Mouse (Mus musculus) adrenal gland, postnatal 36 days (tissue): ENCODE measurements around the gene Hrct1. TPM values are rescaled to one million over a fixed set of nuclear protein-coding genes. Genes with fewer than 3 reads are reported as not detected.

Source experiments
- DNase-seq, 2 experiments: peaks; one replicate each; pipeline ENCODE4 v3.0.0; 2021; ENCODE audit warnings: mixed read lengths in 1 of 2
- total RNA-seq, 2 experiments: library from RNA; stranded (reverse); gene quantifications; 2 replicates each; pipeline ENCODE4 v1.2.3; 2021

The Hrct1 gene
- total RNA-seq, 2 experiments from 2014 or later, result 2.3 to 3.9 TPM

- peak; percentile 19 to 42 for DNase-seq
Measured at GRCm38 (mm10) chr4:43727718-43728575, 959 bp downstream of the Hrct1 start.

DNA sequence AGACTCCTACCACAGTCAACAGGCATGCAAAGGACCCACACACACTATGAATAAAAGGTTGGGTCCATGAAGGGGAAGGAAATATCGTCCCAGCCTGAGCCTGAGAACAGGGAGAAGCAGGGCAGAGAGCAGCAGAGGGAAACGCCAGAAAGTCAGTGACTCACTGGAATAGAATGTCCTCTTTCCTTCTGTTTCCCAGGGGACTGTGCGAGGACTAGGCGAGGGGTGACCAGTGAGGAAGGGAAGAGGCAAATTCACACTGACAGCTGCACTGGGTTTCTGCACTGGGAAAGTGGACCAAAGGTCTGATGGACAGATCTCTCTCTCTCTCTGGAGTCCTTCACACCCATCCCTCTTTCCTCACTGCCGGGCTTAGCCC, 1.6 kb downstream of the Hrct1 start:
- DNase-seq, result peak; percentile 62 to 75

DNA sequence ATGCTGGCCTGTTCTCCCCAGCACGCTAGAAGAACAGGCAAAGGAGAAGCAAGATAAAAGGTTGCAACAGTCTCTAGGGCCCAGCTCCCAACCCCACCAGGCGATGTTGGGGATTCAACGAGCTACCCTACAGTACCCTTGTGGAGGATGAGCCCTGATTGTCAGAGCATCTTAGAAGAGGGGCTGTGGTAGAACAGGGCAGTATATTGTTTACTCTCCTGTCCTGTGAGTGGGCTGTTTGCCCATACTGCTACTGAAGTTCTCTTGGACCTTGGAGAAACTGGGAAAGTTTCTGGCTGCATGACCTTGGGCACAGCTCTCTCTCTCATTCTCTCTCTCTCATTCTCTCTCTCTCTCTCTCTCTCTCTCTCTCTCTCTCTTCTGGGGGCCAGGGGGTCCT, 2.1 kb downstream of the Hrct1 start:
- DNase-seq, result no peak

GRCm38 (mm10) chr4:43729794-43730550, 3.0 kb downstream of the Hrct1 start, which contains the start of gene Spaar:
Gene Spaar (plus strand): TSS chr4:43730034.
- DNase-seq, result peak; percentile 32 to 52

- DNase-seq, result no peak
Measured at GRCm38 (mm10) chr4:43730750-43731297, 3.8 kb downstream of the Hrct1 start.

- DNase-seq, result no peak
Measured at GRCm38 (mm10) chr4:43732171-43732570, 5.2 kb downstream of the Hrct1 start.

- no peak for DNase-seq
Measured at GRCm38 (mm10) chr4:43733186-43733585, 6.2 kb downstream of the Hrct1 start.

- DNase-seq, result no peak
Measured at GRCm38 (mm10) chr4:43737144-43737543, 10.2 kb downstream of the Hrct1 start.

GRCm38 (mm10) chr4:43738989-43739674, 12.1 kb downstream of the Hrct1 start:
- no peak for DNase-seq

DNA sequence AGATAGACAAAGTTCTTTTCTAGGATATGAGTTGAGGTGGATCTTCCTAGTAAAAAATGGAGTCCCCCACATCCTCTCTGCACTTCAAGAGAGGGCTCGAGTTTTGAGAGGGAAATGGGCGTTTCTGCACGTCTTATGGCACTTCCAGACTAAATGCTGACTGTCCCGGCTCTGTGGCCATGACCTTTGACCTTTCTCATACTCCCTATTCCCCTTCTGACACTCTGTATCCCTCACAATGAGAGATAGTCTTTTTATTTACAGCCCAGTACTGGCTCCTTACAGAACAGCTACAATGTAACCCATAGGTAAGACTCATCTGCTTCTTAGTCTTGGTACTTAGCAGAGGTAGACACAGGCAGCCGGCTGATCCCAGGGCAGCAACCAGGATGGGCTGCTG, 14.5 kb downstream of the Hrct1 start:
- no peak for DNase-seq

DNA sequence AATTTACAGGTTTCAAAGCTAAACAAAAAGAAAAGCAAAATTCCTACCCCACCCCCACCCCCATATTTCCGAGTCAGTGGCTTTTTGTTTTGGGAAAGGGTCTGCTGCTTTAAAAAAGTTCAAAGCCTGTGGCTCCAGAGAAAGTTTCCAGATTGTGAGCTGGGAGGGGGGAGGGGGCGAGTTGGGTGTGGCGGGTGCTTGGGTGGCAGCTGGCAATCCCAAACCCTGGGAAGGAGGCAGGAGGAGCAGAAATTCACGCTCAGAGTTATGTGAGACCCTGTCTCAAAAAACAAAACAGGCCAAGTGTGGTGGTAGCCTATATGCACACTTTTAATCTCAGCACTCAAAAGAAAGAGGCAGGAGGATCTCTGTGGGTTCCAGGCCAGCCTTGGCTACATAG, 15.6 kb downstream of the Hrct1 start:
- DNase-seq, result no peak

GRCm38 (mm10) chr4:43743099-43743498, 16.1 kb downstream of the Hrct1 start:
- no peak for DNase-seq

DNA sequence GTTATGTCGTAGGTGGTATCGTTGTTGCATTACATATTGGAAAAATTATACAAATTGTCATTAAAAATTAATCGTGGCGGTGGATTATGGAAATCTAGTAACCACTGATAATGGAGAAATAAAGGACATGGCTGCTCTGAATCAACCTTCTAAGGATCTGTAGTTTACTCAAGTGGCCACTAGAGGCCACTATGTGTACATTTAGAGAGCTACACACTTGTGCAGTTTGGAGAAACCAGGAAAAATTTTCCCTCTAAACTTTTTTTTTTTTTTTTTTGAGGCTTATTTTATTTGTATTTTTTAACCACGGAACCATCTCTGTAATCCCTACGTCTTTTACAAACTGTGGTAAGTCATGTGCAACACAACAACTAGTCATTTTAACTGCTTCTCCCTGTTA, 18.2 kb downstream of the Hrct1 start:
- DNase-seq, result peak in 1 of 2 experiments; percentile 22

DNA sequence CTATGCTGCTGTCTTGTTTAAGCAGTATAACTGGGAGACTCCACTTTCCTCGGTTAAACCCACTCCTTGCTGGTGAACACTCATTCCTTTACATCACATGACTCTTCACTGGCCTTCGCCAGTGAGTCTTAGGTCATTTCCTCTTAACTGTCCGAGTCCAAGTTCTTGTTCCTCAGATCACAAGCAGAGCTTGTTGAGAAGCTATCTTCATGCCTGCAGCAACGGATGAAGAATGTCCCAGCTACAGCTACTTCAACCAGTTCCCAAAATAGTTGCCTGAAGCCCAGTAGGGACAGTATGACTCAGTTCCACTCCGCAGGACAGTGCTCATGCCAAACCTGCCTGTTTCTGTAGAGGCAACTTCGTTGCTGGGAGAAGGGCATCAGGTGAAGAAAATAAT, 30.2 kb downstream of the Hrct1 start:
- DNase-seq, result no peak

- DNase-seq, result no peak
Measured at GRCm38 (mm10) chr4:43759571-43760418, 32.8 kb downstream of the Hrct1 start.

DNA sequence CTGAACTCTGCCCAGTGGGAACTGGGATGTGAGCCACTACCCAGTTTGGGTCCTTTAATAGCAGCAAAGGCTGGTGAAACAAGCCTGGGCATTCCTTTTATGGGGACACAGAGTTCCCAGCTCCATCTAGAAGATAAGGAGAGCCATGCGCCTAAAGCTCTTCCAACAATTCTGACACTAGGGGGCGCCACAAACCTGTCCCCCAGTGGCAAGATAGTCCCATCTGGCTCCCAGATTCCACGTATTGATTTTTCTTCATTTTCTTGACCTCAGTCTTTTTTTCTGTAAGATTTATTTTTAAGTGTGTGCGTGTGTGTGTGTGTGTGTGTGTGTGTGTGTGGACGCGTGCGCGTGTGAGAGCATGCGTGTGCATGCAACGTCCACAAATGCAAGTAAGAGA, 33.5 kb downstream of the Hrct1 start:
- peak; percentile 56 to 73 for DNase-seq

- DNase-seq, result no peak
Measured at GRCm38 (mm10) chr4:43761336-43761735, 34.3 kb downstream of the Hrct1 start.

DNA sequence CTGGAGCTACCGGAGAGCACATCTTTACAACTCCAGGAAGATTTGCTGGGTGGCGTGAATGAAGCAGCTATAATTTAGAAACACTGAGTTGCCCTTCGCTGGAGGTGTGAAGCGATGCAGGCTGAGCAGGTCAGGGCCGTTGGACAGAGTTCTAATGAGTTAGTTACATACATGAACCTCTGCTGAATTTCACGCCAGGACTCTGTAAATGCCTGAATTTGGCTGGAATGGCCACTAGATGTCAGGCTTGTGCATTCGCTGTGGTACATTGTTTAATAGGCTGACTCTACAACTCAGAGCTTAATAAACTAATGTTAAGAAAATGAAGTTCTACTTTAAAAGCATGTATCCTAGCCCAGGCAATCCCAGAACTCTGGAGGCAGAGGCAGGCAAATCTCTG, 36.4 kb downstream of the Hrct1 start:
- DNase-seq, result peak; percentile 55 to 66

- no peak for DNase-seq
Measured at GRCm38 (mm10) chr4:43768341-43768740, 41.4 kb downstream of the Hrct1 start.

DNA sequence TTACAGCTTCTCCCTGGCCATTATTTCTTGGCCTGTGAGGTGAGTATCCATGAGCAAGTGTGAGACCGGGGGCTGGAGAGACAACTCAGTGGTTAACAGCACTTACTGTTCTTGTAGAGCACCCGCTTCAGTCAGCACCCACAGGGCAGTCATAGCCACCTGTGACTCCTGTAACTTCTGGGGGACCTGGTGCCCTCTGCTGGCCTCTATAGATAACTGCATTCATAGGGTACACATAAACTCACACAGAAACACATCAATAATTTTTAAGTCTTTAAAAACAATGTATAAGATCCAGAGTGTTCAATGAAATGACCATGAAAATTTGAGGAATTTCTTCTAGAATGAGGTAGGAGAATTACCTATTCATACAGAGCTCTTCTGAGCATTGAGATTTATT, 42.4 kb downstream of the Hrct1 start:
- no peak for DNase-seq

DNA sequence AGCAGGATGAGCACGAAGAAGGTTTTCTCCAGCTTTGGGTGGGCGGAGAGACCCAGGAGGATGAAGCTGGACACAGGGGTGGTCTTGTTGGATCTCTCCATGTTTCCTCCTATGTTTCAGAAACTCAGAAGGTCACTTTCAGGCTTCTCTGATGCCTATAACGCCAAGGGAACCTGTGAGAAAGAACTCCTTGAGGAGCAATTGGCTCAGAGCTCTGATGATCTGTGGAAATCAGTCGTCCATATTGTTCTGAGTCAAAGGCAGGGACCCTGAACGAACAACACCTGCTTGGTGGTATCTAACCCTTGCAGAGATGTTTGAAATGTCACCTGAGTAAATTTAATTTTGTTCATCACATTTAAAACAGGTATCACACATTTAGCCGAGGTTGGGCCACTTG, 43.9 kb downstream of the Hrct1 start, which contains the start of gene Olfr159:
Gene Olfr159, minus strand, starts transcription at position 101 of the 400 bp plus-strand sequence.
- DNase-seq, result no peak
